Mouse (Mus musculus) stomach, postnatal 0 days (tissue): ENCODE results near the gene Dnase1.

ENCODE experiments used
- CTCF ChIP-seq: IDR thresholded peaks from 2 replicates; pipeline ENCODE4 v1.5.1; 2016; ENCODE audit warnings: antibody characterized with exemption, low read depth, mild to moderate bottlenecking, moderate library complexity
- EP300 ChIP-seq: optimal IDR thresholded peaks from 2 replicates; pipeline ENCODE3; 2016; ENCODE audit warnings: antibody characterized with exemption

GRCm38 (mm10) chr16:4074297-4074696, 37.6 kb downstream of the Dnase1 start:
- TF ChIP-seq CTCF (peak; percentile 40), EP300 (no peak)
